Mouse (Mus musculus): ENCODE results near the gene 1700021F05Rik.

DNA sequence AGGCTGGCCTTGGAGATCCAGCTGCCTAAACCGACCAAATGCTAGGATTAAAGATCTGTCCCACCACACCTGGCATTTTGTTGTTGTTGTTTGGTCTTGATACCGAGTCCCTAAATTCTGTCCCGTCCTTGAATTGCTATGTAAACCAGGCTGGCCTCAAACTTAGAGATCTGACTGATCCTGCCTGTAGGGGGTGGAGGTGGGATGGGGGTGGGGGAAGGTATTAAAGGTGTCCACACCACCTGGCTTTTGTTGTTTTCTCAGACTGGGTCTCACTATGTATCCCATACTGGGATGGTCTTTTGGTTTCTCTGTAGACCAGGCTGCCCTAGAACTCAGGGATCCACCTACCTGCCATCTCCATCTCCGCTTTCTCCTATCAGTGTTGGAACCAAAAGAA, 59.6 kb downstream of the 1700021F05Rik start:
- no peak for TF ChIP-seq POLR2A (IDR thresholded peaks at IDR 0.05; ENCODE audit: control insufficient read depth, low read depth, low read length)
- TF ChIP-seq CTCF (IDR thresholded peaks at IDR 0.05; ENCODE audit: control insufficient read depth, insufficient read depth, insufficient replicate concordance, low read depth, low read length): no peak
